Mouse (Mus musculus): ENCODE results near the gene Wdr54. TPM values are rescaled to one million over a fixed set of nuclear protein-coding genes. Genes with fewer than 3 reads are reported as not detected.

Wdr54 gene
- total RNA-seq, 2 experiments from 2014 or later: 24.4 to 27.6 TPM

- DNase-seq (ENCODE audit: low spot score in 2 of 2): peak in 1 of 2 experiments; percentile 63
Observed at GRCm38 (mm10) chr6:83107566-83108400, 48.4 kb downstream of the Wdr54 start.

GRCm38 (mm10) chr6:83104158-83104557, 52.0 kb downstream of the Wdr54 start:
- DNase-seq (ENCODE audit: low spot score in 2 of 2): peak; percentile 62 to 76

DNA sequence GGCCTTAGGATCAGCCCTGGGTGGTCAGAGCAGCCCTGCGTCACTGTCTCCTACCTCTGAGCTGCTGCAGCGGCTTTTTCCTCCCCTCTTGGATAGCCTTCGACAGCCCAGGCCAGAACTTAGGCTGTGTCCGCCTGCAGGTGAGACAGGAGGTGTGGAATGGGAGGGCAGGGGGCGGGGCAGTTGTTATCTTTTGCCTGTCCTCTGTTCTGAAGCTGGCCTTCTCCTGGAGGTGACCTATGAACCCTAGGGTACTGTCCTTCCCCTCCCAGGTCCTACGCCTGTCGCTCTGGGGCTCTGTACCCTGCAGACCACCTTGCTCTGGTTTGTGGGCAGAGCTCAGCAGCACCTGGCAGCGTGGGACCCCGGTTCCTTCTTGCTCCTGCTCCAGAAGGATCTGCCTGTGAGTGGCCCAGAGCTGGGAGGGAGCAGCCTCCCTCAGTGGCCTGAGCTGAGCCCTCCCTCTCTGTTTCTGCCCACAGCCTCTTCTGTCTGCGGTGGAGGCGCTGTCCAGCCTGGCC, 53.0 kb downstream of the Wdr54 start:
- DNase-seq (ENCODE audit: low spot score in 2 of 2): no peak

- DNase-seq (ENCODE audit: low spot score in 2 of 2): peak in 1 of 2 experiments; percentile 68
Observed at GRCm38 (mm10) chr6:83101688-83102556, 54.3 kb downstream of the Wdr54 start.

GRCm38 (mm10) chr6:83101316-83101687, 54.9 kb downstream of the Wdr54 start, which contains the start of the genes Ccdc142 and Gm42688:
Gene Ccdc142, plus strand, starts transcription at chr6:83101601.
Gene Gm42688, plus strand, starts transcription at chr6:83101617.
- DNase-seq (ENCODE audit: low spot score in 2 of 2): peak; percentile 87 to 95

Other genes starting within 250 kb of the Wdr54 start
- gene Sema4f, start 216.6 kb downstream of the Wdr54 start, total RNA-seq (2021): 10 to 100 TPM; 40.1 to 40.8 TPM
- gene M1ap, start 209.5 kb downstream of the Wdr54 start, total RNA-seq (2021): not detected
- gene Dok1, start 122.9 kb downstream of the Wdr54 start, total RNA-seq (2021): 1 to 10 TPM; 3.8 to 4.3 TPM
- 1 to 10 TPM; 2.5 to 2.8 TPM for gene Loxl3, start 122.2 kb downstream of the Wdr54 start, total RNA-seq (2021)
- 100 to 1,000 TPM; 125 to 137 TPM for gene Aup1, start 101.9 kb downstream of the Wdr54 start, total RNA-seq (2021)
- gene Htra2, start 101.1 kb downstream of the Wdr54 start, total RNA-seq (2021): 10 to 100 TPM; 43.3 to 47.7 TPM
- under 1 TPM; 0.50 to 0.61 TPM for gene Dqx1, start 98.6 kb downstream of the Wdr54 start, total RNA-seq (2021)
- gene Tlx2, start 86.1 kb downstream of the Wdr54 start, total RNA-seq (2021): not detected
- 10 to 100 TPM; 33.7 to 37.9 TPM for gene Pcgf1, start 78.5 kb downstream of the Wdr54 start, total RNA-seq (2021)
- not detected for gene Lbx2, start 70.0 kb downstream of the Wdr54 start, total RNA-seq (2021)
- 1 to 10 TPM; 7.7 to 9.4 TPM for gene Ccdc142, start 54.8 kb downstream of the Wdr54 start, total RNA-seq (2021)
- 1 to 10 TPM; 6.5 to 7.6 TPM for gene Gm42688, start 54.8 kb downstream of the Wdr54 start, total RNA-seq (2021)
- gene Mrpl53, start 47.4 kb downstream of the Wdr54 start, total RNA-seq (2021): 10 to 100 TPM; 58.4 to 69.3 TPM
- 10 to 100 TPM; 27.0 TPM for gene Mogs, start 40.9 kb downstream of the Wdr54 start, total RNA-seq (2021)
- gene Wbp1, start 34.8 kb downstream of the Wdr54 start, total RNA-seq (2021): 10 to 100 TPM; 47.4 to 52.5 TPM
- 10 to 100 TPM; 28.0 to 29.5 TPM for gene Ino80b, start 31.0 kb downstream of the Wdr54 start, total RNA-seq (2021)
- 10 to 100 TPM; 73.5 to 75.8 TPM for gene Rtkn, start 20.9 kb downstream of the Wdr54 start, total RNA-seq (2021)
- 10 to 100 TPM; 25.3 to 26.1 TPM for gene 1700003E16Rik, start within 50 bp of the Wdr54 start, total RNA-seq (2021)
- 100 to 1,000 TPM; 398 to 403 TPM for gene Dctn1, start 9.5 kb upstream of the Wdr54 start, total RNA-seq (2021)
- 1 to 10 TPM in 1 of 2 experiments, under 1 TPM in 1; 0.25 to 1.2 TPM for gene Slc4a5, start 63.4 kb upstream of the Wdr54 start, total RNA-seq (2021)
- 1 to 10 TPM; 6.6 to 7.1 TPM for gene Mthfd2, start 169.5 kb upstream of the Wdr54 start, total RNA-seq (2021)
- gene Mob1a, start 169.6 kb upstream of the Wdr54 start, total RNA-seq (2021): 10 to 100 TPM; 19.2 to 20.5 TPM
- 10 to 100 TPM; 47.1 to 58.9 TPM for gene Bola3, start 192.8 kb upstream of the Wdr54 start, total RNA-seq (2021)

Data from layer of hippocampus, adult 18-20 months (tissue).